Mouse (Mus musculus) embryonic facial prominence, embryonic 10.5 days (tissue): ENCODE measurements around the gene Slc38a10. TPM values are rescaled to one million over a fixed set of nuclear protein-coding genes. Genes with fewer than 3 reads are reported as not detected.

Source experiments
- DNase-seq: peaks from one replicate; pipeline ENCODE4 v3.0.0-alpha.2; 2017; ENCODE audit warnings: low spot score
- H3K27ac ChIP-seq: fragments of 300-500 bp; sonication (generic); replicated peaks from 2 replicates; pipeline ENCODE4 v1.5.1; 2016; ENCODE audit warnings: mild to moderate bottlenecking
- H3K27me3 ChIP-seq: fragments of 300-500 bp; sonication (generic); replicated peaks from 2 replicates; pipeline ENCODE4 v1.6.1; 2016; ENCODE audit warnings: low read depth, mild to moderate bottlenecking; ENCODE audit not compliant: poor library complexity, severe bottlenecking
- H3K36me3 ChIP-seq: fragments of 300-500 bp; sonication (generic); replicated peaks from 2 replicates; pipeline ENCODE4 v1.6.1; 2016; ENCODE audit warnings: mild to moderate bottlenecking, moderate library complexity
- H3K4me1 ChIP-seq: fragments of 300-500 bp; sonication (generic); 2 replicates; pipeline ENCODE4 v1.6.1; 2016
- H3K4me3 ChIP-seq: fragments of 300-500 bp; sonication (generic); 2 replicates; pipeline ENCODE4 v1.5.1; 2016; ENCODE audit warnings: mild to moderate bottlenecking, moderate library complexity
- H3K9me3 ChIP-seq: fragments of 300-500 bp; sonication (generic); 2 replicates; pipeline ENCODE4 v1.6.1; 2016; ENCODE audit warnings: mild to moderate bottlenecking
- WGBS: fragments of 180-500 bp; shearing (Covaris S2); methylation state at CpG from one replicate; pipeline ENCODE4 v1.1.7; 2016; 5-methylcytosine and 5-hydroxymethylcytosine counted together
- polyA plus RNA-seq: library from polyadenylated mRNA; unstranded; fragments of >200 nt; fragmentation: Nextera tagmentation; extraction: Ambion mirVana; gene quantifications from 2 replicates; pipeline ENCODE4 v1.2.1, GENCODE M21; 2016

Slc38a10 gene
- polyA plus RNA-seq, 1 experiment from 2014 or later: 99.0 TPM

GRCm38 (mm10) chr11:120134148-120134547 lies 17.0 kb downstream of the Slc38a10 start:
- DNase-seq: no peak
- H3K9me3 ChIP-seq: no peaks in the 10 kb centered on the region
- H3K27me3 ChIP-seq: no peaks in the 10 kb centered on the region
- H3K36me3 ChIP-seq: peaks cover 94% of the 10 kb centered on the region
- WGBS: 92% methylated on average over 5 of the region's 5 CpGs
- H3K27ac ChIP-seq: no peak overlapping the region
- H3K4me3 ChIP-seq: no peak overlapping the region
- peaks cover 26% of the 10 kb centered on the region for H3K4me1 ChIP-seq

GRCm38 (mm10) chr11:120129281-120129680 lies 21.9 kb downstream of the Slc38a10 start:
- Histone ChIP-seq H3K36me3 (peaks cover 94% of the 10 kb centered on the region), H3K4me3 (no peak overlapping the region), H3K27ac (no peak overlapping the region), H3K9me3 (no peaks in the 10 kb centered on the region), H3K4me1 (no peaks in the 10 kb centered on the region), H3K27me3 (no peaks in the 10 kb centered on the region)
- DNase-seq: no peak
- 86% methylated on average over 7 of the region's 7 CpGs for WGBS

- Histone ChIP-seq H3K27ac (no peak overlapping the region), H3K4me1 (peaks cover 9% of the 10 kb centered on the region; the same call in 1 of the 2 replicates), H3K36me3 (peaks cover 94% of the 10 kb centered on the region), H3K4me3 (no peak overlapping the region), H3K9me3 (no peaks in the 10 kb centered on the region), H3K27me3 (no peaks in the 10 kb centered on the region)
- WGBS: 84% methylated on average over 2 of the region's 2 CpGs
- DNase-seq: no peak
These were observed 24.3 kb downstream of the Slc38a10 start for GRCm38 (mm10) chr11:120126845-120127244.

GRCm38 (mm10) chr11:120122126-120122525 lies 29.0 kb downstream of the Slc38a10 start:
- Histone ChIP-seq H3K9me3 (no peaks in the 10 kb centered on the region), H3K36me3 (peaks cover 94% of the 10 kb centered on the region), H3K4me3 (no peak overlapping the region), H3K4me1 (peaks cover 9% of the 10 kb centered on the region; the same call in 1 of the 2 replicates), H3K27ac (no peak overlapping the region), H3K27me3 (no peaks in the 10 kb centered on the region)
- DNase-seq: no peak
- 91% methylated on average over 12 of the region's 12 CpGs for WGBS

- peak; percentile 72 for DNase-seq
- peaks cover 94% of the 10 kb centered on the region for H3K36me3 ChIP-seq
- no peak overlapping the region for H3K27ac ChIP-seq
- H3K4me3 ChIP-seq: no peak overlapping the region
- H3K9me3 ChIP-seq: no peaks in the 10 kb centered on the region
- 85% methylated on average over 17 of the region's 17 CpGs for WGBS
- no peaks in the 10 kb centered on the region for H3K27me3 ChIP-seq
- peaks cover 9% of the 10 kb centered on the region; the same call in 1 of the 2 replicates for H3K4me1 ChIP-seq
These were observed 30.3 kb downstream of the Slc38a10 start for GRCm38 (mm10) chr11:120120642-120121420.

GRCm38 (mm10) chr11:120119936-120120541 lies 31.1 kb downstream of the Slc38a10 start:
- Histone ChIP-seq H3K9me3 (no peaks in the 10 kb centered on the region), H3K27me3 (no peaks in the 10 kb centered on the region), H3K36me3 (peaks cover 97% of the 10 kb centered on the region), H3K4me3 (no peak overlapping the region), H3K27ac (no peak overlapping the region), H3K4me1 (peaks cover 15% of the 10 kb centered on the region)
- no peak for DNase-seq
- WGBS: 92% methylated on average over 10 of the region's 10 CpGs

GRCm38 (mm10) chr11:120119108-120119507 lies 32.0 kb downstream of the Slc38a10 start:
- whole genome bisulfite sequencing: 94% methylated on average over 7 of the region's 7 CpGs
- peaks cover 97% of the 10 kb centered on the region for H3K36me3 ChIP-seq

GRCm38 (mm10) chr11:120117626-120118025 lies 33.5 kb downstream of the Slc38a10 start:
- DNase-seq: no peak
- Histone ChIP-seq H3K4me1 (peaks cover 30% of the 10 kb centered on the region), H3K27ac (no peak overlapping the region), H3K4me3 (no peak overlapping the region), H3K27me3 (no peaks in the 10 kb centered on the region), H3K36me3 (peaks cover 96% of the 10 kb centered on the region), H3K9me3 (no peaks in the 10 kb centered on the region)
- 90% methylated on average over 2 of the region's 2 CpGs for WGBS

More at GRCm38 (mm10) chr11:120119108-120119507, 32.0 kb downstream of the Slc38a10 start:
- H3K4me3 ChIP-seq: no peak overlapping the region
- H3K9me3 ChIP-seq: no peaks in the 10 kb centered on the region
- no peak for DNase-seq
- H3K4me1 ChIP-seq: peaks cover 23% of the 10 kb centered on the region
- H3K27ac ChIP-seq: no peak overlapping the region
- H3K27me3 ChIP-seq: no peaks in the 10 kb centered on the region

- H3K27me3 ChIP-seq: no peaks in the 10 kb centered on the region
- no peaks in the 10 kb centered on the region for H3K9me3 ChIP-seq
- H3K4me3 ChIP-seq: peak overlapping the region; percentile 6; the same call in 1 of the 2 replicates
- H3K4me1 ChIP-seq: peaks cover 28% of the 10 kb centered on the region
- H3K27ac ChIP-seq: peak overlapping the region; percentile 59
- peaks cover 89% of the 10 kb centered on the region for H3K36me3 ChIP-seq
- WGBS: 77% methylated on average over 21 of the region's 21 CpGs
- DNase-seq: peak; percentile 74
These were observed 36.5 kb downstream of the Slc38a10 start for GRCm38 (mm10) chr11:120114488-120115215.

GRCm38 (mm10) chr11:120112136-120112535 lies 39.0 kb downstream of the Slc38a10 start:
- H3K27ac ChIP-seq: no peak overlapping the region
- DNase-seq: no peak
- no peaks in the 10 kb centered on the region for H3K9me3 ChIP-seq
- H3K27me3 ChIP-seq: no peaks in the 10 kb centered on the region
- 0 out of 2 replicates have a peak overlapping the region, but pooled peaks have one; percentile 6 for H3K4me3 ChIP-seq
- WGBS: 95% methylated on average over 4 of the region's 4 CpGs
- H3K4me1 ChIP-seq: peaks cover 28% of the 10 kb centered on the region
- peaks cover 90% of the 10 kb centered on the region for H3K36me3 ChIP-seq

- Histone ChIP-seq H3K36me3 (peaks cover 90% of the 10 kb centered on the region), H3K9me3 (no peaks in the 10 kb centered on the region), H3K4me3 (no peak overlapping the region), H3K27me3 (no peaks in the 10 kb centered on the region), H3K27ac (peak overlapping the region; percentile 19; the same call in 1 of the 2 replicates), H3K4me1 (peaks cover 28% of the 10 kb centered on the region)
- DNase-seq: peak; percentile 79
- WGBS: 5% methylated on average over 2 of the region's 2 CpGs
These were observed 40.1 kb downstream of the Slc38a10 start for GRCm38 (mm10) chr11:120111033-120111432.

- Histone ChIP-seq H3K9me3 (no peaks in the 10 kb centered on the region), H3K4me1 (peaks cover 27% of the 10 kb centered on the region), H3K36me3 (peaks cover 90% of the 10 kb centered on the region), H3K4me3 (no peak overlapping the region), H3K27ac (peak overlapping the region; percentile 19), H3K27me3 (no peaks in the 10 kb centered on the region)
- no peak for DNase-seq
- WGBS: 70% methylated on average over 7 of the region's 7 CpGs
These were observed 40.6 kb downstream of the Slc38a10 start for GRCm38 (mm10) chr11:120110554-120110953.
